Mouse (Mus musculus) CD8-positive naive resting alpha-beta T cell, adult 2 months (primary cell): ENCODE data around the gene Klhl41.
A peak's percentile ranks its signal among the peaks of the same experiment; 100 is the strongest.

Source experiments
- DNase-seq, 2 experiments: peaks; one replicate each; pipeline ENCODE4 v3.0.0; 2022; ENCODE audit warnings: low read depth in 2 of 2, low spot score in 2 of 2

The Klhl41 gene

DNA sequence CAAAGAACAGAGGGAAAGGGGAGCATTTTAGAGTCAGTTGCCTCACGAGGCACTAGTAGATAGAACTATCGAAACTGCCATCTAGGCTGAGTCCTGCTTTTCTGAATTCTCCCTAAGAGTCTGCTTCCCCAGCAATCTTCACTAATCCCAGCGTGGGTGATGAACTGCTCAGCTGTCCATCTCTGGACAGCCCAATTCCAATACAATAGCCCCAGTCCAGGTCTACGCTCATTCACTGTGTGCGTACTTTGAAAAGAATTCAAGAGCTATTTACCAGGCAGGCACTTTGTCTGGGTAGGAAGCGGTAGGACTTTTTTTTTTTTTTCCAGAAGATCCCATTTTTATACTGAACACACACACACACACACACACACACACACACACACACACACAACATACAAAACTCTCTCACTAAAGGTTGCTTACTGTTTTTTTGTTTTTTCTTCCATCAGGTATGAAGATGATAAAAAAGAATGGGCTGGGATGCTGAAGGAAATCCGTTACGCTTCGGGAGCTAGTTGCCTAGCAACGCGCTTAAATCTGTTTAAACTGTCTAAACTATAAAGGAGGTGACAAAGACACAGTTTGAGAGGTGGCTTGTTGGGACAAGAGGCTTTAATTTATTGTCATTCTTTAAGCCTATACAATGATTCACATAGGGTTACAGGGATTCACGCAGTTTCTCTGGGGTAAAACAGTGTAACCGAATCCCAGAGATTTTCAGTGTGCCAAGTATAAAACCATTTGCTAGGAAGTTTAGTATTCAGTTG lies 13.3 kb downstream of the Klhl41 start:
- no peak for DNase-seq

GRCm38 (mm10) chr2:69684488-69684887 lies 14.6 kb downstream of the Klhl41 start:
- no peak for DNase-seq

GRCm38 (mm10) chr2:69690214-69690613 lies 20.3 kb downstream of the Klhl41 start:
- no peak for DNase-seq

- no peak for DNase-seq
These were observed 20.9 kb downstream of the Klhl41 start for GRCm38 (mm10) chr2:69690843-69691242.

DNA sequence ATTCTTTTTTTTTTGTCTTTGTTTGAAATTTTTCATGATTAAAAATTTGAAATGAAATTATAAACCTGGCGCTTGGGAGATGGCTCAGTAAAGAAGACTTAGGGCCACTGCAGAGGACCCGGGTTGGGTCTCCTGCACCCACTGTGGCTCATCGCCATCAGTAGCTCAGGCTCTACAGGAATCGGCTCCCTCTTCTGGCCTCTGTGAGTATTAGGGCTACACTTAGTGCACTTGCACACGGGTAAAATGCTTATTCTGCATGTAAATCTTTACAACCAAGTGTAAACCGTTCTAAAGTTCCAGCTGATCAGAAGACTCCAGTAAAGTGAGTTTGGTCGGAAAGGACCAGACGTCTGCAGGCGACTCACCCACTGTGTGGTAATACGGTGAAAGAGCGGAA lies 23.6 kb downstream of the Klhl41 start:
- DNase-seq: no peak

- DNase-seq: no peak
These were observed 30.5 kb downstream of the Klhl41 start for GRCm38 (mm10) chr2:69700446-69700845.

DNA sequence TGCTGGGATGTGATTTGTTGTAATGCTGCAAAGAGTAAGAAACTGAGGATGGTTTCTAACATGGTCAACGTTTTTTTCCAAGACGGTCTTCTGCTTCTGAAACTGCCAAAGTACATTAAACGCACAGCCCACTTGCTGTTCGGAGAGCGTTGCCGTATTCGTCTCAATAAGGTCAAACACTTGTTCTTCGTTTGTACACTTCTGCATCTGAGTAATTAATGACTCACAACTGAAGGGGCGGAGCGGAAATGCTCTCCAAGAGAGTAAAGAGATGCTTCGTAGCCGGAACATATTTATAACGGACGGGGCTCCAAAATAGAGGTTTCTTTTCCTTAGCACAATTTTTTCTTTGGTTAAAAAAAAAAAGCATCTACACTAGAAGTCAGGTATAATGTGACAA lies 42.3 kb downstream of the Klhl41 start:
- DNase-seq: no peak

DNA sequence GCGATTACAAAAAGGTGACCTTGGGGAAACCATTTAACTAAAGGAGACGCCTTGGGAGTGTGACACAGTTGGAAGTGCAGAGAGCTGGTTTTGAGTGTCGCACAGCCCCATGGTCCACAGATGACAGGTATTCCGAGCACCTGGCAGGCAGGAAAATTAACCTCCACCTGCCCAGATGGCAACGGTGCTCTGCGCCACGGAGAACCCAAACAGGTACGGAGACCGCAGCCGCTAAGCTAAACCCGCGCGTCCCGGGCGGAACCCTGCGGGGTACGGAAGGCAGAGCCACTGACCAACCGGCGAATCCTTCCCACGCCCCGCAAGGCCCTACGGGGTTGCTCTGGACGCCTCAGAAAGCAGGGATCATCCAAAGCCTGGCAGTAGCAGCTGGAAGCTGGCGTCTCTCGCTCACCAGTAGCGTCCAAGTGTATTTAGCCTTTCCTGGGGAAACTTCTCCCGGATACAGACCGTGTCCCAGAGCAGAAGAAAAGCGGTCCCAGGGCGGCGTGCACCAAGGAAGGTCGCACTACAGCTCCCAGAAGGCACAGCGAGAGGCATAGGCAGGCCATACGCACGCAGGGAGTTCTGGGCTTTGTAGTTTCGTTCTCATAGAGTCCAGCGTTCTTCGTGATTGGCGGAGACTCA lies 43.2 kb downstream of the Klhl41 start, which contains the start of gene Fastkd1:
TSS of gene Fastkd1 (minus strand) at position 536 of the 645 bp plus-strand sequence.
- peak; percentile 56 to 66 for DNase-seq

DNA sequence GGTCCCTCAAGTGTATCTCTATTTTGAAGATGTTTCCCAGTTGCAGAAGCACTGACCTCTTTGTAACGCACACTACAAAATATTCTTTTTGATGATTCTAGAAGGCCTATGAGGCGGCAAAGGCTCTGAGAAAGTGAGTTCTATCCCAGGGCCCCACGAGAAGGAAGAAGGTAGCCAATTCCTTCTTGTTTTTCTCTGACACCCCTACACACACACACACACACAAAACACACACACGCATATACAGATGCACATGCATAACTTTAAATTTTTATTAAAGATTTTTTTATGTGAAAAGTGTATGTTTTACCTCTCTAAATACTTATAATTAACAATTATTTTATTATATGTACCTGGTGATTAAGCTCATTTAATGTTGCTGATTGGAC lies 43.7 kb downstream of the Klhl41 start:
- DNase-seq: no peak

DNA sequence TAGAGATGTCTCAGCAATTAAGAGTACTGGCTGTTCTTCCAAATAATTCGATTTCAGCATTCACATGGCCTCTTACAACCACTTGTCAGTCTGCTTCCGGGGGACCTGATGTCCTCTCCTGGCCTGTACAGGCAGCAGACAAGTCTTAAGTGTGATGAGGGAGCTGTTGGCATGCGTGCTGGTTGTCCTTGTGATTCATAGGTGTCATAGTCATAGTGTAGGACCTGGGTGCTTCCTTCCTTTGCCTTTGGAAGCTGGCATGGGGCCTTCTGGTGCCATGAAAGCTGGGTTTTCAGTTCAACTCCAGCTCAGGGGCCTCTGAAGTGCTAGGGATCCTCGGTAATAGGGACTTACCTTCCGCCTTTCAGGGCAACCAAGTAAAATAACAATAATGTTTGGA lies 44.2 kb downstream of the Klhl41 start:
- no peak for DNase-seq

GRCm38 (mm10) chr2:69716483-69716882 lies 46.6 kb downstream of the Klhl41 start:
- DNase-seq: no peak

DNA sequence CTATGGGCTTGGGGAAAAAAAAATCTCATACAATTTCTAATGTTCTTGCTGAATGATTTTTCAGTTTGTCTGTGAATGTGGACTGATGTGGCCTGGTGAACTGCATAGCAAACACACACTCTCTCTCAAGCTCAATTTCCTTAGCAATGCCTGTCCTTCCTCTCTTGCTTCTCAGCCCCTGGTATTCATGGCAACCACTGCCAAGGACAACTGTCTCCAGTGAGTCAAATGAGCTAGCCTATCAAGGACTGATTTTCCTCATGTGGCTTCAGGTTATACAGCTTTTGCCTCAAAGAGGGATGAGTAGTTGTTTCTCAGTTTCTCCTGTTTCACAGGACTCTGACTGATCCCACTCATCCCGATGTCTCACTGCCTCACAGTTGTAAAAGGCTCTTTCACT lies 49.2 kb downstream of the Klhl41 start:
- DNase-seq: no peak

DNA sequence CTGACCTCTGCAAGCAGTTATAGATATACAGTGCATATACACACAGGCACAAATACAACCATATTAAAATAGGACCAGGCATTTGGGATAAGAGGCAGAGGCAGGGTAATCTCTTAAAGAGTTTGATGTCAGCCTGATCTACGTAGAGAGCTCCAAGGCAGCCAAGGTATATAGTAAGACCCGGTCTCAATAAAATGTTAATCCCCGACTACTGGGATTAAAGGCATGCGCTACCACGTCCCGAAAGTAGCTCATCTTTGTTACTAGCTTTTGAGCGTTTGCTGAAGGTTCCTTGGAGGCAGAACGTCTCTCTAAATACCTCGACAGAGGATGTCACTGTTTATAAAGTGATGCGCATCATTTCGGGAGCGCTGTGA lies 52.3 kb downstream of the Klhl41 start, which contains the start of gene Ppig:
TSS of gene Ppig (plus strand) at position 273 of the 377 bp plus-strand sequence.
- no peak for DNase-seq

GRCm38 (mm10) chr2:69722650-69723518 lies 53.0 kb downstream of the Klhl41 start:
- peak; percentile 80 to 87 for DNase-seq

- DNase-seq: no peak
These were observed 53.6 kb downstream of the Klhl41 start for GRCm38 (mm10) chr2:69723519-69723825.
